In the genomic region with DNA sequence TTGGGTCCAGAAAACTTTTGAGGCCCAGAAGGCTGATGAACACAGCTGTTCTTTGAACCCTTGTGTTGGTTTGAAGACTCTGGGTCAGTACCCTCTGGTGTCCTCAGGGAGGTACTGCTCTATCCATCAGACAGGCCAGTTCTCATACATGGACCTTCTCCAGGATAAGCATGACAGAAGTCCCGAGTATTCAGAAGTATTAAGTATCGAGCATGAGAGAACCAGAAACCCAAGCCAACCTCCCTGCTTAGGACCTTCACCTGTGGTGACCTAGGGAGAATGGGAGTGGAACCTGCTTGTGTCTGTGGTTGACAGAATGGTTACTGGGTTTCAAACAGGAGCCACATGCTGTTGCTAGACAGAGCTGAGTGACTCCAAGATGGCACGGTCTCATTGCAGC, we compare ENCODE assay signal across 22 mouse cellular contexts.
A peak's percentile ranks its signal among the peaks of the same experiment; 100 is the strongest.
DNase-seq lines count a peak whose midpoint lies in the region; ATAC-seq and TF ChIP-seq lines count a peak whose summit lies in the region.
"Had no signal": no experiment of that assay in that cellular context is flagged by ENCODE, and none has a peak within 500 bp of the region (broad histone marks: within the 10 kb centered on the region; RNA-seq: fewer than 3 reads in every experiment).

No protein-coding gene starts in this region.

- no peak for TF ChIP-seq CTCF in heart, adult 2 months (IDR thresholded peaks at IDR 0.05)

- TF ChIP-seq EP300 in heart, adult 2 months (IDR thresholded peaks at IDR 0.05; ENCODE audit: insufficient read depth, low read depth, low read length), result no peak

- no peaks in the 10 kb centered on the region for H3K27me3 ChIP-seq in heart, adult 2 months (ENCODE audit: control insufficient read depth, insufficient read depth, low read length)
- H3K27me3 ChIP-seq in kidney, embryonic 15.5 days, result no peaks in the 10 kb centered on the region
- no peaks in the 10 kb centered on the region for H3K27me3 ChIP-seq in midbrain, embryonic 11.5 days (ENCODE audit: control insufficient read depth, insufficient read depth, low read length)
- no peaks in the 10 kb centered on the region for H3K27me3 ChIP-seq in midbrain, embryonic 14.5 days (ENCODE audit: control insufficient read depth, insufficient read depth, low read length)
- H3K27me3 ChIP-seq: forebrain, embryonic 13.5 days; heart, embryonic 15.5 days; hindbrain, embryonic 13.5 days; Patski had no signal

- WGBS in heart, adult 2 months, result 86% methylated on average over 3 of the region's 3 CpGs
- 57% methylated on average over 3 of the region's 3 CpGs for WGBS in kidney, embryonic 15.5 days
- 91% methylated on average over 3 of the region's 3 CpGs for WGBS in midbrain, embryonic 11.5 days
- 91% methylated on average over 3 of the region's 3 CpGs for WGBS in midbrain, embryonic 14.5 days

- no peaks in the 10 kb centered on the region for H3K79me2 ChIP-seq in heart, adult 2 months (replicated peaks; ENCODE audit: control insufficient read depth, insufficient read depth, low read length)

- H3K4me1 ChIP-seq in heart, adult 2 months (ENCODE audit: control insufficient read depth, insufficient read depth, low read length), result no peaks in the 10 kb centered on the region; the same call in 1 of the 2 replicates
- peaks cover 31% of the 10 kb centered on the region for H3K4me1 ChIP-seq in kidney, embryonic 15.5 days
- H3K4me1 ChIP-seq in midbrain, embryonic 11.5 days (ENCODE audit: control insufficient read depth, insufficient read depth, low read length), result no peaks in the 10 kb centered on the region
- H3K4me1 ChIP-seq in midbrain, embryonic 14.5 days (ENCODE audit: control insufficient read depth, insufficient read depth, low read length), result no peaks in the 10 kb centered on the region

- H3K4me3 ChIP-seq in heart, adult 2 months, result no peak overlapping the region
- H3K4me3 ChIP-seq in kidney, embryonic 15.5 days (replicated peaks), result no peak overlapping the region
- no peak overlapping the region for H3K4me3 ChIP-seq in midbrain, embryonic 11.5 days (ENCODE audit: low read depth, low read length)
- H3K4me3 ChIP-seq in midbrain, embryonic 14.5 days (replicated peaks; ENCODE audit: low read depth, low read length), result no peak overlapping the region
- H3K4me3 ChIP-seq: embryonic facial prominence, embryonic 13.5 days; forebrain, embryonic 13.5 days; gastrocnemius, adult 2 months; heart, embryonic 15.5 days; hindbrain, embryonic 13.5 days had no signal

- peak; percentile 52 for DNase-seq in heart, adult 11 months
- no peak for DNase-seq in heart, adult 2 months
- DNase-seq in kidney, postnatal 10 days, result no peak
- peak; percentile 54 for DNase-seq in midbrain, embryonic 11.5 days (ENCODE audit: low spot score, missing footprints)
- DNase-seq in midbrain, embryonic 14.5 days, result no peak
- DNase-seq in gastrocnemius, postnatal 36 days, result no peak
- DNase-seq: adrenal gland, postnatal 14 days; cerebellum, adult 18-20 months; cerebellum, adult 9-11 months; cerebellum, postnatal 36 days; gastrocnemius, adult 2 months; gastrocnemius, postnatal 25 days; heart, adult 18-20 months; heart, postnatal 14 days had no signal

- intact Hi-C loops in heart, adult 2 months (cut with DNase I), result no loop called here
- intact Hi-C loops in gastrocnemius, postnatal 36 days (cut with DNase I), result no loop called here

- no peak overlapping the region for H3K9ac ChIP-seq in heart, adult 2 months (ENCODE audit: low read depth, low read length)
- no peak overlapping the region for H3K9ac ChIP-seq in kidney, embryonic 15.5 days
- no peak overlapping the region for H3K9ac ChIP-seq in midbrain, embryonic 11.5 days (ENCODE audit: low read length)
- no peak overlapping the region for H3K9ac ChIP-seq in midbrain, embryonic 14.5 days (replicated peaks; ENCODE audit: low read length)
- H3K9ac ChIP-seq: embryonic facial prominence, embryonic 13.5 days; forebrain, embryonic 13.5 days; heart, embryonic 15.5 days; hindbrain, embryonic 13.5 days had no signal

- no peak for TF ChIP-seq POLR2A in heart, adult 2 months (IDR thresholded peaks at IDR 0.05; ENCODE audit: insufficient read depth, low read depth, low read length)

- ATAC-seq in kidney, embryonic 15.5 days (replicated peaks; ENCODE audit: low FRiP score), result peak; percentile 61
- no peak for ATAC-seq in midbrain, embryonic 11.5 days (ENCODE audit: low FRiP score)
- no peak for ATAC-seq in midbrain, embryonic 14.5 days (ENCODE audit: low FRiP score, low TSS enrichment)
- ATAC-seq: activated CD4-positive, CD25-positive, alpha-beta regulatory T cell, adult 4 months; forebrain, embryonic 13.5 days; Patski had no signal

- no peak overlapping the region for H3K27ac ChIP-seq in heart, adult 2 months
- H3K27ac ChIP-seq in kidney, embryonic 15.5 days, result no peak overlapping the region
- H3K27ac ChIP-seq in midbrain, embryonic 11.5 days (ENCODE audit: low read depth, low read length), result no peak overlapping the region
- no peak overlapping the region for H3K27ac ChIP-seq in midbrain, embryonic 14.5 days (replicated peaks; ENCODE audit: low read depth, low read length)
- H3K27ac ChIP-seq: embryonic facial prominence, embryonic 13.5 days; forebrain, embryonic 13.5 days; gastrocnemius, adult 2 months; heart, embryonic 15.5 days; hindbrain, embryonic 13.5 days had no signal

- no peaks in the 10 kb centered on the region for H3K9me3 ChIP-seq in kidney, embryonic 15.5 days (replicated peaks)
- H3K9me3 ChIP-seq in midbrain, embryonic 11.5 days (ENCODE audit: control insufficient read depth, low read length), result no peaks in the 10 kb centered on the region
- no peaks in the 10 kb centered on the region for H3K9me3 ChIP-seq in midbrain, embryonic 14.5 days (ENCODE audit: control insufficient read depth, low read length)
- H3K9me3 ChIP-seq: embryonic facial prominence, embryonic 13.5 days; forebrain, embryonic 13.5 days; heart, embryonic 15.5 days; hindbrain, embryonic 13.5 days had no signal

- no peaks in the 10 kb centered on the region for H3K36me3 ChIP-seq in heart, adult 2 months (ENCODE audit: control insufficient read depth, insufficient read depth, low read length)
- no peaks in the 10 kb centered on the region for H3K36me3 ChIP-seq in kidney, embryonic 15.5 days
- no peaks in the 10 kb centered on the region for H3K36me3 ChIP-seq in midbrain, embryonic 11.5 days (ENCODE audit: control insufficient read depth, insufficient read depth, low read length)
- no peaks in the 10 kb centered on the region for H3K36me3 ChIP-seq in midbrain, embryonic 14.5 days (ENCODE audit: control insufficient read depth, insufficient read depth, low read length)
- H3K36me3 ChIP-seq: embryonic facial prominence, embryonic 13.5 days; heart, embryonic 15.5 days; hindbrain, embryonic 13.5 days had no signal

- H3K4me2 ChIP-seq in kidney, embryonic 15.5 days, result no peak overlapping the region
- H3K4me2 ChIP-seq in midbrain, embryonic 11.5 days, result no peak overlapping the region
- H3K4me2 ChIP-seq in midbrain, embryonic 14.5 days (ENCODE audit: low read length), result no peak overlapping the region
- H3K4me2 ChIP-seq: embryonic facial prominence, embryonic 13.5 days; forebrain, embryonic 13.5 days; heart, embryonic 11.5 days; heart, embryonic 15.5 days; hindbrain, embryonic 13.5 days had no signal

Comparison
In these comparisons a context has a peak if more than half of its experiments do, and no peak if none do; other contexts are left out.
1. DNase-seq: peak in heart, adult 11 months (single experiment) and midbrain, embryonic 11.5 days (single experiment); none in heart, adult 2 months (0 of 2), kidney, postnatal 10 days (single experiment), midbrain, embryonic 14.5 days (single experiment) and gastrocnemius, postnatal 36 days (0 of 2).